Mouse (Mus musculus): ENCODE results near the gene Nol9.

Gene Nol9

GRCm38 (mm10) chr4:152092751-152093293, 53.7 kb downstream of the Nol9 start:
- DNase-seq (ENCODE audit: low spot score) = no peak

GRCm38 (mm10) chr4:152094233-152094632, 55.1 kb downstream of the Nol9 start:
- DNase-seq (ENCODE audit: low spot score) = no peak

- peak; percentile 83 for DNase-seq (ENCODE audit: low spot score)
Observed at GRCm38 (mm10) chr4:152095937-152096910, 57.1 kb downstream of the Nol9 start.

- DNase-seq (ENCODE audit: low spot score) = no peak
Observed at GRCm38 (mm10) chr4:152096927-152097326, 57.8 kb downstream of the Nol9 start.

GRCm38 (mm10) chr4:152097911-152098799, 59.0 kb downstream of the Nol9 start:
- no peak for DNase-seq (ENCODE audit: low spot score)

- DNase-seq (ENCODE audit: low spot score) = no peak
Observed at GRCm38 (mm10) chr4:152100541-152100940, 61.4 kb downstream of the Nol9 start.

GRCm38 (mm10) chr4:152101081-152101653, 62.0 kb downstream of the Nol9 start:
- no peak for DNase-seq (ENCODE audit: low spot score)

GRCm38 (mm10) chr4:152101921-152102320, 62.8 kb downstream of the Nol9 start:
- DNase-seq (ENCODE audit: low spot score) = no peak

- peak; percentile 89 for DNase-seq (ENCODE audit: low spot score)
Observed at GRCm38 (mm10) chr4:152103025-152103424, 63.9 kb downstream of the Nol9 start.

- DNase-seq (ENCODE audit: low spot score) = no peak
Observed at GRCm38 (mm10) chr4:152106746-152107145, 67.6 kb downstream of the Nol9 start.

GRCm38 (mm10) chr4:152107493-152107892, 68.4 kb downstream of the Nol9 start:
- peak; percentile 51 for DNase-seq (ENCODE audit: low spot score)

- DNase-seq (ENCODE audit: low spot score) = peak; percentile 95
Observed at GRCm38 (mm10) chr4:152107971-152108509, 68.9 kb downstream of the Nol9 start.

- DNase-seq (ENCODE audit: low spot score) = no peak
Observed at GRCm38 (mm10) chr4:152108673-152109072, 69.6 kb downstream of the Nol9 start.

GRCm38 (mm10) chr4:152109509-152109908, 70.4 kb downstream of the Nol9 start:
- no peak for DNase-seq (ENCODE audit: low spot score)

- DNase-seq (ENCODE audit: low spot score) = no peak
Observed at GRCm38 (mm10) chr4:152110689-152111088, 71.6 kb downstream of the Nol9 start.
